Mouse (Mus musculus) urinary bladder, postnatal 25 days (tissue): ENCODE measurements around the gene Ifi35.
"Not testable (repeated sequence)": the region's sequence is repeated elsewhere in the genome, so short reads cannot be mapped to it uniquely, and the experiment has no call there.

ENCODE experiments used
- DNase-seq: peaks from one replicate; pipeline ENCODE4 v3.0.0; 2022; ENCODE audit warnings: low spot score

Ifi35 gene

DNA sequence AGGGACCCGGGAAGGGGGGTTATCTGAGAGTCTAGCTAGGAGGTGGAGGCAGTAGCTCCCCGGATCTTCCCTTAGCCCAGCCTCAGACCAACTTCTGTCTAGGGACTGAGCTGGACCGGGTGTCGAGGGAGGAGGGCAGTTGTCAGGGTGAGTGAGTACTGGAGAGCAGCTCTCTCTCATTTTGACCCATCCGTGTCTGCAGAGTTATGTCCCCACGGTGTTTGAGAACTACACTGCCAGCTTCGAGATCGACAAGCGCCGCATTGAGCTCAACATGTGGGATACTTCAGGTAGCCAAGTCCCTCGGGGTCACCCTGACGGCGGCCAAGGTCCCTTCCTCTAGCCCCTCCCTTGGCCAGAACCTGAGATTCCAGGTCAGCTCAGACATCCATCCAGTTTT, 20.5 kb downstream of the Ifi35 start:
- no peak for DNase-seq

GRCm38 (mm10) chr11:101469155-101469554, 20.9 kb downstream of the Ifi35 start:
- DNase-seq: no peak

DNA sequence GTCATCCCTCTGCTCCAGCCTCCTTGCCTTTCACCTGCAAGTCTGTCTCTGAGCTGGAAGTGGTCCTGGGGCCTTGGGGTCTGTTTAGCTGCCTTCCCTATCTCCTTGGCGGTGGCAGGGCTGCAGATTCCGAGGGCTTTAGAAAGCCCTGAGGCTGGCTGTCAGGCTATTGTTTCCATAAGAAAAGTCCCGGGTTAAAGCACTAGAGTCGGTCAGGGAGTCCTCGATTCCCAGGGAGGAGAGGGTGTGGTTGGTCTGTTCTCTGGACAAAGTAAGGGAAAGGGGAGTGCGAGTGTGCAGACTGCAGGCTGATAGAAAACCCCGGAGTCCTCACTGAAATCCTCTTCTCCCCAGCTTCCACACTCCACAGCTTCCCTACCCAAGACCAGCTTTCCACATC, 22.0 kb downstream of the Ifi35 start:
- no peak for DNase-seq

DNA sequence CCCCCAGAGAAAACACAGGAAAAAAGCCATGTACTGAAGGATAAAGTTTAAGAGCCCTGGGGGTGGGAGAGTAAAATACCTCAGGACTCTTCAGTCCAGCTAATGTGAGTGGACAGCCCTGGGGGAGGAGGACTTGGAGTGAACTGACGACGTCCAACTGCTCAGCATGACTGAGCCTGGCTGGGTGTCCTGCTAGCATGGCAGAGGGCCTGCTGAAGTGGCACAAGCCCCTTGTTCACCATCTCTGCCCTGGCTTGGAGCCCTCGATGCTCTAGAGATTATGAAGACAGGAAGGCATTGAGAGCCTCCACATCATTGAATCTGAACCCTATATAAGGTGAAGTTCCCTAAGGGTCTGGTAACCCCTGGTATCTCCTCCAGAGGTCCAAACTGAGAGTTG, 23.7 kb downstream of the Ifi35 start:
- no peak for DNase-seq

DNA sequence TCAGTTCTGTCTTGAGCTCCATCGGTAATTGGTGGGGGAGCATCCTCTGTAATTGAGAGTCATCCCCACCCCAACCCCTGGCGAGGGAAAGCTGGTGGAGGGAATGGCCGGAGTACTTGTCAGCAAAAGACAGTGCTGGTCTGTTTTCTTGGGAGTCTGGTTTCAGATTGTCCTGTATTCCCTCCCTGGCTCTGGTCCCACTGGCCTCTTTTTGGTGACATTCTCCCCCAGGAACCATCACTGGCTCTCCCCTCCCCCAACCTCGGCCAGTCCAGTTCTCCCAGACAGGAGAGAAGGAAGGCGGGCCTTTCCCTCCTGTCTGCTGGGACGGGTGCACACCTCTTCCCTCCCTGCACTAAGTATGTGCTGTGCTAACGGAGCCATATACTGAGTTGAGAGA, 24.1 kb downstream of the Ifi35 start:
- DNase-seq: no peak

- not testable (repeated sequence) for DNase-seq
These were observed 25.5 kb downstream of the Ifi35 start for GRCm38 (mm10) chr11:101473686-101474085.

DNA sequence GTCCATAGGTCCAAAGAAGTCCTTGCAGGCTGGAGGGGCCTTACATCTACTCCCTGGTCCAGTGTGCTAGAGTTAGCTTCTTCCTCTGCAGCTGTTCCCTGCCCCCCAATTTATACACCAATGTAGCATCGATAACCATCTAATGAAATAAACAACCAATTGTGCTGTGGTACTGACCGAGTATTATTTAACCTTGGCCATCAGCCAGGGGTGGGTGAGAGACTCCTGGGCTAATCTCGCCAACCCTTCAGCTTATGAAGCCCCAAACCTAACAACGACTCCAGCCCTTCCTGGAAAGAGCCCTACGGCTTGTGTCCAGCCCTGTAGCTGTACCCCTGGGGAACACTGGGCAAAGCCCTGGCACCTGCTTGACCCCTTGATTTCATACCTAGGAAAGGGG, 26.1 kb downstream of the Ifi35 start:
- no peak for DNase-seq

DNA sequence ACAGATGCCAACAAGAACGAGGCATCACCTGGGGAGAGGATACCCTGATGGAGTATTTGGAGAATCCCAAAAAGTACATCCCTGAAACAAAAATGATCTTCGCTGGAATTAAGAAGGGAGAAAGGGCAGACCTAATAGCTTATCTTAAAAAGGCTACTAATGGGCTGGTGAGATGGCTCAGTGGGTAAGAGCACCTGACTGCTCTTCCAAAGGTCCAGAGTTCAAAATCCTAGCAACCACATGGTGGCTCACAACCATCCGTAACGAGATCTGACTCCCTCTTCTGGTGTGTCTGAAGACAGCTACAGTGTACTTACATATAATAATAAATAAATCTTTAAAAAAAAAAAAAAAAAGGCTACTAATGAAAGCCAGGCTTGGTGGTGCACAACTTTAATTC, 28.2 kb downstream of the Ifi35 start:
- not testable (repeated sequence) for DNase-seq

GRCm38 (mm10) chr11:101477194-101477551, 29.0 kb downstream of the Ifi35 start:
- DNase-seq: no peak

DNA sequence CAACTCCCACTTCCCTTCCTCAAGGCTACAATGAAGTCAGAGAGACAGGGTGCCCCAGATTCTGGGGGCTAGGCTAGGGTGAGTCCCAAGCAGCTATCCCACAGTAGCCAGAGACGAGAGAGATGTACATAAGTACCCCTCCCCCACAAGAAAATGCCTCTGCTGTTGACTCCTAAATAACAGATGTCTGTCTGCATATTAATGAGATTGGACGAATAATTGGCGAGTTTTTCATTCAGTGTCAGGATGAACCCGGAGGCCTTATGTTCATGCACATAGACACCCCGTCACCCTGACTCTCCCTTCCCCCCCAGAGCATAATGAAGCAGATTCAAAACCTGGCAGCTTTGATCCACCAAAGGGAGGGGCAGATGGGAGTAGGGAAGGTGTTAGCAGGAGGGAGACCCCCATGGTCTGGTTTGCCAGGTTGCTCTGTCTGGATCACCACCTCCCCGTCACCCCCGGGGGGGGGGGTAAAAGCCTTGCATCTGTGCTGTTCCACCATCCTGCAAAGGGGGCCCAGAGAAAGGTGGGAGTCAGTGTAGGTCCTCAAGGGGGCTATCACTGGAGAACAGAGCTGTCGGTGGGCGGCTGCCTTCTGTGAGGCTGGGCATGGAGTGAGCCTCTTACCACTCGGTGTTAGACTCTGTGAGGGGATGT, 29.5 kb downstream of the Ifi35 start:
- no peak for DNase-seq

- DNase-seq: no peak
These were observed 31.0 kb downstream of the Ifi35 start for GRCm38 (mm10) chr11:101479171-101479635.

GRCm38 (mm10) chr11:101480912-101481311, 32.7 kb downstream of the Ifi35 start:
- no peak for DNase-seq

DNA sequence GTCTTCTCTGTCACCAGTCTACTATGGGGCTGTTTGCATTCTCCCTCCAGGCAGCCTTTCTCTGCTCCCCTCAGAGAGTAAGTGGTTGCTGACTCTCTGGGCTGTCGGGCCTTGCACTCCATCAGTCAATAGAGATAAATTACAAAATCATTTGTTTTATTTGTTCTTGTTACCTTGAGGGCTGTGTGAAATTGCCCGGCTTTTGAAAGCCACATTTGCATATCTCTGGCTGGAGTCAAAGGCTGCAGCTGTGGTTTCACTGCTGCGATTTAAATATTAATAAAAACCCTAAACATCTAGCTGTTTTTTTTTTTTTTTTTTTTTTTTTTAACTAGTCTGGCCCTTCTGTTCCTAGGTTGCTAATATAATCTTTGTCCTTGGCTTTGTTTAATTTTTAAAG, 35.6 kb downstream of the Ifi35 start:
- no peak for DNase-seq

DNA sequence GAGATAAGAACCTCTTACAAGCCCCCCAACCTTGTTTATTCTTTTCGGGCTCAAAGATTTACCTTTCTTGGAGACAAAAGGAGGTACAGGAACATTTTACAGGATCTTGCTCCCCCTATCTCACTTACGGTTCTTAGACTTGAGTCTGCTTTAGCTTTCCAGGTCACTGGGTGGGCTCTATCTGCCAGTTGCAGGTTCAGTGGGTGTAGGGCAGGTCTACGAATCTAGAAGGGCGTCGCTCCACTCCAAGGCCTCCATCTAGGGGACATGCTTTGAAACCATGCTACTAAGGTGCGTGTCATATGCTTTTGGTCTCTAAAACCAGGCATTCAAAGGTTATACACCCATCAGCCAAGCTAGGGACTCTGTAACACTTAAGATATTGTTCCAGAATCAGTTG, 36.0 kb downstream of the Ifi35 start:
- DNase-seq: no peak

GRCm38 (mm10) chr11:101484814-101485213, 36.6 kb downstream of the Ifi35 start:
- DNase-seq: no peak

DNA sequence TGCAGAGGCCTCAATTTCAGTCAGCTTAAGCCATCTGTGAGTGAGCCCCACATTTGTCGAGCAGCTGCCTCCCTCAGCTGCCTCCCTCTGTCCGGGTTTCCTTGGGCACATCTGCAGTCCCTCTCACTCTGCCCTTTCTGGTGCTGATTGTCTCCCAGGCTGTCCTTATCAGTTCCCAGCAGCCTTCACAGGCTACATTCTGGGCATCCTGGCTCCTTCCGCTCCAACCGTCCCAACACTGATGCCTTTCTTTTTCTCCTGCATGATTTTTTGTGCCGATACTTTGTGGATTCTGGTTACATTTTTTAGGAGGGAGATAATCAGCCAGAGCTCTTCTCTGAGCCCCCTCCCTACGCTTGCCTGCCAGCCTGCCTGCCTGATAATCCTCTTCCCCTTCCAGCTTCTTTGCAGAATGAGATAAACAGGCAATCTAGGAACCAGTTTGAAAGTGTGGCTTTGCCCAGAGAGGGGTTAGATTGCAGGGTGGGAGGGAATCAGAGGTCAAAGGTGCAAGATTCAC, 37.4 kb downstream of the Ifi35 start:
- DNase-seq: no peak

- no peak for DNase-seq
These were observed 37.9 kb downstream of the Ifi35 start for GRCm38 (mm10) chr11:101486126-101486525.

DNA sequence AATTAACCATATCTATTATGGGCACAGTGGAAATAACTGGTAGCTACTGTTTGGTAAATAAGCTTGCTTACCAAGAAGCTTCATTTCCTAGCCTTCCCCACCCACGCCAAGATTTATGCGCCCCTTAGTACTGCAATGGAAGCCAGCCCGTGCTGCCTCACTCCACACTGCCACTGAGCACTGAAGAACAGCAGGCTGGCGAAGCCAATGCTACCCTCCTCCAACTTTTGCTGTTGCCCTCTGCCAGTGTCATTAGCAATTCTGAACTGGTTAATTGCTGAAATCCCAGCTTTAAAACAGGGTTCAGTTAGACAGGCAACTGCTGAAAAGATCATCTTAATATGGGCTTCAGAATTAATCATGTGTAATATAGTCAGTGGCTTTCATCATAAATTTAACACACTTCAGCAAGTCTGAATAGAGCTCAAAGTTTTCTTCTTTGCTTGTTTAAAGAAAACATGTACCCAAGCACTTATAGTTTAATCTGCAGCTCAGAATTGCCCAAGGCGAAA, 58.1 kb downstream of the Ifi35 start:
- no peak for DNase-seq

- no peak for DNase-seq
These were observed 58.9 kb downstream of the Ifi35 start for GRCm38 (mm10) chr11:101507090-101507489.
